Mouse (Mus musculus) CH12.LX (cell line): Measurements from ENCODE around the gene Thegl. TPM values are rescaled to one million over a fixed set of nuclear protein-coding genes. Genes with fewer than 3 reads are reported as not detected.

Source experiments
- DNase-seq: peaks from one replicate; pipeline ENCODE4 v3.0.0-alpha.2; 2013; ENCODE audit errors: extremely low read depth
- H3K27ac ChIP-seq: 2 replicates; pipeline ENCODE4 v1.5.1; 2012; ENCODE audit warnings: low read depth, mild to moderate bottlenecking, control low read depth, moderate library complexity; ENCODE audit not compliant: insufficient read depth
- H3K27me3 ChIP-seq: replicated peaks from 2 replicates; pipeline ENCODE3; 2012; ENCODE audit warnings: inconsistent platforms
- H3K36me3 ChIP-seq, 2 experiments: replicated peaks in 1 of 2; 2 replicates each; pipeline versions ENCODE3 to v1.6.1; 2012; ENCODE audit warnings: inconsistent platforms in 1 of 2, low read length in 1 of 2, mild to moderate bottlenecking in 1 of 2, mixed read lengths in 1 of 2, moderate library complexity in 1 of 2; ENCODE audit not compliant: control insufficient read depth in 1 of 2, insufficient read depth in 1 of 2
- H3K4me1 ChIP-seq, 2 experiments: 2 replicates each; pipeline ENCODE4 v1.6.1; 2012; ENCODE audit warnings: inconsistent platforms in 1 of 2, moderate library complexity in 1 of 2; ENCODE audit not compliant: insufficient read depth in 2 of 2, control insufficient read depth in 1 of 2
- H3K4me2 ChIP-seq: 2 replicates; pipeline ENCODE4 v1.6.1; 2012; ENCODE audit warnings: low read depth, mild to moderate bottlenecking, control low read depth; ENCODE audit not compliant: poor library complexity, insufficient read depth, severe bottlenecking
- H3K4me3 ChIP-seq, 3 experiments: fragments of 150-350 bp in 1 of 3; sonication (generic) in 1 of 3; replicated peaks in 1 of 3; 2 replicates each; pipeline versions ENCODE3 to v1.5.1; 2011 to 2012; ENCODE audit warnings: low read depth in 2 of 3, low read length in 2 of 3, mild to moderate bottlenecking in 2 of 3, moderate library complexity in 2 of 3, control low read depth in 1 of 3, improper control_type of control experiment in 1 of 3, inconsistent platforms in 1 of 3, mixed read lengths in 1 of 3; ENCODE audit not compliant: poor library complexity in 1 of 3
- H3K79me2 ChIP-seq: replicated peaks from 2 replicates; pipeline ENCODE4 v1.6.1; 2012; ENCODE audit warnings: mild to moderate bottlenecking, moderate library complexity; ENCODE audit not compliant: control insufficient read depth, poor library complexity, insufficient read depth, severe bottlenecking; ENCODE audit errors: extremely low read depth
- H3K9ac ChIP-seq: 2 replicates; pipeline ENCODE4 v1.6.1; 2012; ENCODE audit warnings: low read depth, mild to moderate bottlenecking, control low read depth, moderate library complexity; ENCODE audit not compliant: insufficient read depth
- H3K9me3 ChIP-seq: replicated peaks from 2 replicates; pipeline ENCODE3; 2012; ENCODE audit warnings: low read length, inconsistent platforms, mixed read lengths
- BHLHE40 ChIP-seq: IDR thresholded peaks from 2 replicates; pipeline ENCODE4 v1.6.1; 2011; ENCODE audit warnings: mild to moderate bottlenecking, low read depth, low read length, improper control_type of control experiment
- CHD1 ChIP-seq: IDR thresholded peaks from 2 replicates; pipeline ENCODE4 v1.6.1; 2012; ENCODE audit warnings: low read depth, low read length, improper control_type of control experiment, inconsistent platforms
- CHD2 ChIP-seq: IDR thresholded peaks from 2 replicates; pipeline ENCODE4 v1.6.1; 2011; ENCODE audit warnings: low read length, improper control_type of control experiment
- ELF1 ChIP-seq: IDR thresholded peaks from 2 replicates; pipeline ENCODE4 v1.6.1; 2014; ENCODE audit warnings: low read depth, mild to moderate bottlenecking, inconsistent platforms, low read length, improper control_type of control experiment
- EP300 ChIP-seq: IDR thresholded peaks from 2 replicates; pipeline ENCODE4 v1.6.1; 2011; ENCODE audit warnings: low read length, improper control_type of control experiment
- ETS1 ChIP-seq: conservative IDR thresholded peaks from 2 replicates; pipeline ENCODE4 v1.6.1; 2012; ENCODE audit warnings: low read depth, mild to moderate bottlenecking, inconsistent platforms, low read length, improper control_type of control experiment, moderate library complexity
- GABPA ChIP-seq: IDR thresholded peaks from 2 replicates; pipeline ENCODE4 v1.6.1; 2012; ENCODE audit warnings: low read depth, low read length, improper control_type of control experiment, inconsistent platforms; ENCODE audit not compliant: insufficient replicate concordance
- HCFC1 ChIP-seq: IDR thresholded peaks from 2 replicates; pipeline ENCODE4 v1.6.1; 2012; ENCODE audit warnings: low read depth, mild to moderate bottlenecking, inconsistent platforms, low read length, improper control_type of control experiment
- IRF4 ChIP-seq: IDR thresholded peaks from 2 replicates; pipeline ENCODE4 v1.6.1; 2014; ENCODE audit warnings: low read depth, mild to moderate bottlenecking, inconsistent platforms, low read length, improper control_type of control experiment
- JUND ChIP-seq: conservative IDR thresholded peaks from 2 replicates; pipeline ENCODE4 v1.6.1; 2011; ENCODE audit warnings: low read depth, low read length, improper control_type of control experiment
- KAT2A ChIP-seq: IDR thresholded peaks from 2 replicates; pipeline ENCODE4 v1.6.1; 2012; ENCODE audit warnings: low read length, improper control_type of control experiment, inconsistent platforms; ENCODE audit not compliant: insufficient replicate concordance
- MAFK ChIP-seq: IDR thresholded peaks from 2 replicates; pipeline ENCODE4 v1.6.1; 2011; ENCODE audit warnings: low read length, improper control_type of control experiment; ENCODE audit not compliant: insufficient replicate concordance
- MAX ChIP-seq: IDR thresholded peaks from 2 replicates; pipeline ENCODE4 v1.6.1; 2011; ENCODE audit warnings: low read length, improper control_type of control experiment
- MAZ ChIP-seq: IDR thresholded peaks from 2 replicates; pipeline ENCODE4 v1.6.1; 2012; ENCODE audit warnings: low read depth, mild to moderate bottlenecking, inconsistent platforms, low read length, improper control_type of control experiment, moderate library complexity
- MEF2A ChIP-seq: IDR thresholded peaks from 2 replicates; pipeline ENCODE4 v1.6.1; 2014; ENCODE audit warnings: low read depth, mild to moderate bottlenecking, inconsistent platforms, low read length, improper control_type of control experiment, borderline replicate concordance
- MXI1 ChIP-seq: IDR thresholded peaks from 2 replicates; pipeline ENCODE4 v1.6.1; 2011; ENCODE audit warnings: mild to moderate bottlenecking, low read depth, low read length, improper control_type of control experiment
- MYC ChIP-seq: IDR thresholded peaks from 2 replicates; pipeline ENCODE4 v1.6.1; 2011; ENCODE audit warnings: low read depth, mild to moderate bottlenecking, improper control_type of control experiment, low read length
- NRF1 ChIP-seq: IDR thresholded peaks from 2 replicates; pipeline ENCODE4 v1.6.1; 2014; ENCODE audit warnings: low read depth, mild to moderate bottlenecking, inconsistent platforms, low read length, improper control_type of control experiment, moderate library complexity
- POLR2A ChIP-seq: IDR thresholded peaks from 2 replicates; pipeline ENCODE4 v1.6.1; 2011; ENCODE audit warnings: low read depth, mild to moderate bottlenecking, improper control_type of control experiment, low read length
- POLR2AphosphoS2 ChIP-seq: IDR thresholded peaks from 2 replicates; pipeline ENCODE4 v1.6.1; 2011; ENCODE audit warnings: low read depth, low read length, improper control_type of control experiment
- RAD21 ChIP-seq: IDR thresholded peaks from 2 replicates; pipeline ENCODE4 v1.6.1; 2011; ENCODE audit warnings: low read depth, mild to moderate bottlenecking, low read length, improper control_type of control experiment, moderate library complexity
- RCOR1 ChIP-seq: conservative IDR thresholded peaks from 2 replicates; pipeline ENCODE4 v1.6.1; 2012; ENCODE audit warnings: low read depth, mild to moderate bottlenecking, inconsistent platforms, low read length, improper control_type of control experiment
- SMC3 ChIP-seq: IDR thresholded peaks from 2 replicates; pipeline ENCODE4 v1.6.1; 2011; ENCODE audit warnings: low read depth, low read length, improper control_type of control experiment
- TBP ChIP-seq: conservative IDR thresholded peaks from 2 replicates; pipeline ENCODE4 v1.6.1; 2011; ENCODE audit warnings: low read depth, low read length, improper control_type of control experiment
- USF1 ChIP-seq: IDR thresholded peaks from 2 replicates; pipeline ENCODE4 v1.6.1; 2014; ENCODE audit warnings: low read depth, mild to moderate bottlenecking, inconsistent platforms, low read length, improper control_type of control experiment
- USF2 ChIP-seq: conservative IDR thresholded peaks from 2 replicates; pipeline ENCODE4 v1.6.1; 2011; ENCODE audit warnings: low read depth, low read length, improper control_type of control experiment
- ZC3H11A ChIP-seq: IDR thresholded peaks from 2 replicates; pipeline ENCODE4 v1.6.1; 2012; ENCODE audit warnings: low read depth, mild to moderate bottlenecking, inconsistent platforms, low read length, improper control_type of control experiment
- ZKSCAN1 ChIP-seq: IDR thresholded peaks from 2 replicates; pipeline ENCODE4 v1.6.1; 2012; ENCODE audit warnings: low read depth, inconsistent platforms, low read length, improper control_type of control experiment, borderline replicate concordance
- ZMIZ1 ChIP-seq: IDR thresholded peaks from 2 replicates; pipeline ENCODE4 v1.6.1; 2012; ENCODE audit warnings: low read depth, mild to moderate bottlenecking, inconsistent platforms, low read length, improper control_type of control experiment
- ZNF384 ChIP-seq: IDR thresholded peaks from 2 replicates; pipeline ENCODE4 v1.6.1; 2012; ENCODE audit warnings: low read depth, low read length, improper control_type of control experiment, inconsistent platforms
- dilution Hi-C: fragments of 300-500 bp; cut with MboI; formaldehyde crosslinking; loops from 2 replicates; pipeline ENCODE4 v1.14.3; 2020; ENCODE audit warnings: low sequenced_read_pairs; ENCODE audit not compliant: extremely low pct_unique_long_range_greater_than_20kb, extremely low pct_ligation_motif_present
- in situ Hi-C: fragments of 300-500 bp; cut with MboI; formaldehyde crosslinking; loops from 3 replicates; pipeline ENCODE4 v1.14.3; 2019; ENCODE audit warnings: low sequenced_read_pairs, low pct_ligation_motif_present, low pct_unique_long_range_greater_than_20kb, mixed read lengths
- polyA plus RNA-seq: library from polyadenylated mRNA; unstranded; fragments of >175 nt; gene quantifications from 2 replicates; pipeline ENCODE4 v1.2.1, GENCODE M21; 2012; ENCODE audit warnings: low read depth; ENCODE audit not compliant: insufficient read length
- total RNA-seq, 2 experiments: library from RNA; depleted of rRNA; stranded (reverse); fragments of 300-350 nt in 1 of 2; fragments of >200 nt in 1 of 2; gene quantifications; 2 replicates each; pipeline ENCODE4 v1.2.3; 2012 to 2014

Thegl gene
- total and polyA plus RNA-seq, 3 experiments = not detected

DNA sequence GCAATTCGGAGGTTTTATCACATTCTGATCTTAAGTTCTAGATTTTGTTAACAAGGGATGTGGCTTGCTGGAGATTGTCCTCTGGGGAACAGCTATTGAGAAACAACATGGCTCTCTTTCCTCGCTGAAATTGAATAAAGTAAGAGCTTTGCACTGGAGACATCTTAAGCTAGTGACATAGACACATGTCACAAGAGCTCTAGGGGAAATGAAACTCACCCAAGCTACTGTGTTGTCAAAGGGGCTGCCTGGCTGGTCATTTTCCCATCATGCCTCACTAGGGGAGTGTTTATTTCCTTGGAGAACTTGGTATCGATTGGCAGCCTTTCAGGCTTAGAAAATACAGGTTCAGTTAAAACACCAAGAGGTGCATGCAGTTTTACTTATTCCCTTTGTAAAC lies 2.7 kb upstream of the Thegl start (continued):
- TF ChIP-seq RCOR1 = no peak
- TF ChIP-seq IRF4 = peak; percentile 82
- TF ChIP-seq JUND = no peak
- peak; percentile 77 for TF ChIP-seq TBP
- no peak for TF ChIP-seq CHD1

DNA sequence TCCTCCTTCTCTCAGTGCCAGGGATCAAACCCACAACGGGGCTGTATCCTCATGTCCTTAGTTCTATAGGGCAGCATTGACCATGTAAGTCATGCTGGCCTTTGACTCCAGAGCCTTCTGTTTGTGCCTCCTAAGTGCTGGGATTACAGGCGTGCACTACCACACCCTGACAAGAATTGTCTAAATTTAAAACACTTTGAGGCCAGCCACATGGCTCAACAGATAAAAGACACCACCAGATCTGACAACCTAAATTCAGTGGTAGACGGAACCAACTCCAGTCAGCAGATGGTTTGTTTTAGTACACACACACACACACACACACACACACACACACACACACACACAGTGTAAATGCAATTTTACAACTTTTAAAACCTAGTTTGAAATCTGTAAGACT lies 12.2 kb downstream of the Thegl start:
- H3K4me1 ChIP-seq = peaks cover 2% of the 10 kb centered on the region in 2 experiments; a peak in 3 of 4 replicates
- no peaks in the 10 kb centered on the region for H3K79me2 ChIP-seq
- no peak for DNase-seq
- no peak overlapping the region for H3K4me2 ChIP-seq
- in situ Hi-C loops = no loop called here
- no peaks in the 10 kb centered on the region for H3K36me3 ChIP-seq
- H3K27me3 ChIP-seq = no peaks in the 10 kb centered on the region
- no peak overlapping the region for H3K4me3 ChIP-seq
- dilution Hi-C loops = no loop called here
- peaks cover 3% of the 10 kb centered on the region for H3K9me3 ChIP-seq
- TF ChIP-seq USF1 (no peak), CHD2 (no peak), TBP (no peak), ELF1 (no peak), KAT2A (no peak), ZNF384 (no peak)
- H3K27ac ChIP-seq = no peak overlapping the region
- no peak overlapping the region for H3K9ac ChIP-seq

DNA sequence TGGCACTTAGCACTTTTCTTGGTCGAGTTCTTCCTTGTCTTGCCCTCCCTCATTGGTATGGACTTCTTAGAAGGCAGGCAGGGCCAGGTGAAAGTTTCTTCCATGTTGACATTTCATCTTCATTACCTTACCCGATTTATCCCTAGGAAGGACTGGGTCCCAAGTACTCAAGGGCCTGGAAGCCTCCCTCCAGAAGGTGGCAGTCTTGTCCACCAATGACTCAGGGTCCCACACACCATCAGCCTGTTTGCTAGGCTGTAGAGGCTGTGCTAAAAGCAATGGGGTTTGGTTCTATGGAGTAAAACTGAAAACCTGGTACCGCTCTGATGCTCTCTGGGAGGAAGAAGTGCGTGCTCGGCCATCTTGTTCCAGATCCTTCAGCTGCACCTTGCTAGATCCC lies 13.9 kb downstream of the Thegl start:
- Histone ChIP-seq H3K4me2 (peak overlapping the region; percentile 51), H3K9ac (no peak overlapping the region; the same call in 1 of the 2 replicates), H3K36me3 (no peaks in the 10 kb centered on the region), H3K4me3 (peak overlapping the region in 2 of 3 experiments; percentile 8 to 42), H3K79me2 (no peaks in the 10 kb centered on the region), H3K9me3 (no peaks in the 10 kb centered on the region), H3K27me3 (no peaks in the 10 kb centered on the region), H3K27ac (no peak overlapping the region), H3K4me1 (peaks cover 2% of the 10 kb centered on the region in 2 experiments; a peak in 3 of 4 replicates)
- DNase-seq = peak; percentile 66
- dilution Hi-C loops = no loop called here
- in situ Hi-C loops = no loop called here
- TF ChIP-seq MAX = no peak
- no peak for TF ChIP-seq BHLHE40
- TF ChIP-seq ZMIZ1 = no peak
- no peak for TF ChIP-seq NRF1
- no peak for TF ChIP-seq KAT2A
- TF ChIP-seq CHD1 = no peak
- no peak for TF ChIP-seq POLR2AphosphoS2
- no peak for TF ChIP-seq GABPA
- TF ChIP-seq POLR2A = no peak
- TF ChIP-seq RAD21 = peak; percentile 87
- no peak for TF ChIP-seq TBP
- TF ChIP-seq MYC = 0 out of 2 replicates have a peak, but pooled peaks have one; percentile 28
- no peak for TF ChIP-seq MAFK
- TF ChIP-seq MEF2A = peak; percentile 36; the same call in 1 of the 2 replicates
- TF ChIP-seq ZKSCAN1 = no peak
- no peak for TF ChIP-seq ETS1
- no peak for TF ChIP-seq HCFC1
- TF ChIP-seq CHD2 = no peak
- no peak for TF ChIP-seq MXI1
- peak; percentile 89 for TF ChIP-seq SMC3
- no peak for TF ChIP-seq MAZ
- TF ChIP-seq JUND = no peak
- no peak for TF ChIP-seq RCOR1
- no peak for TF ChIP-seq ZNF384
- no peak for TF ChIP-seq USF1
- TF ChIP-seq ZC3H11A = peak; percentile 73
- no peak for TF ChIP-seq EP300
- TF ChIP-seq USF2 = no peak
